Mouse (Mus musculus) lung, embryonic 14.5 days (tissue): ENCODE data around the gene Atpaf2. TPM values are rescaled to one million over a fixed set of nuclear protein-coding genes. Genes with fewer than 3 reads are reported as not detected.

Source experiments
- ATAC-seq: fragments of 200-750 bp; cut with Nextera tagmentation; 2 replicates; pipeline ENCODE4 v1.8.0; 2017; ENCODE audit warnings: mild to moderate bottlenecking, moderate TSS enrichment, moderate library complexity; ENCODE audit not compliant: insufficient read depth
- DNase-seq: peaks from one replicate; pipeline ENCODE4 v3.0.0-alpha.2; 2015
- H3K27ac ChIP-seq: fragments of 300-500 bp; sonication (generic); 2 replicates; pipeline ENCODE4 v1.5.1; 2014; ENCODE audit warnings: low read depth, mild to moderate bottlenecking, moderate library complexity
- H3K27me3 ChIP-seq: fragments of 300-500 bp; sonication (generic); 2 replicates; pipeline ENCODE4 v1.6.1; 2014; ENCODE audit warnings: low read length, control low read depth; ENCODE audit not compliant: insufficient read depth
- H3K36me3 ChIP-seq: fragments of 300-500 bp; sonication (generic); 2 replicates; pipeline ENCODE4 v1.6.1; 2014; ENCODE audit warnings: control low read depth; ENCODE audit not compliant: insufficient read depth
- H3K4me1 ChIP-seq: fragments of 300-500 bp; sonication (generic); 2 replicates; pipeline ENCODE4 v1.6.1; 2014; ENCODE audit warnings: antibody characterized with exemption, control low read depth; ENCODE audit not compliant: insufficient read depth
- H3K4me2 ChIP-seq: fragments of 300-500 bp; sonication (generic); 2 replicates; pipeline ENCODE4 v1.6.1; 2014; ENCODE audit warnings: mild to moderate bottlenecking
- H3K4me3 ChIP-seq: fragments of 300-500 bp; sonication (generic); 2 replicates; pipeline ENCODE4 v1.5.1; 2014; ENCODE audit warnings: low read depth, low read length
- H3K9ac ChIP-seq: fragments of 300-500 bp; sonication (generic); 2 replicates; pipeline ENCODE4 v1.6.1; 2014
- H3K9me3 ChIP-seq: fragments of 300-500 bp; sonication (generic); 2 replicates; pipeline ENCODE4 v1.6.1; 2016; ENCODE audit warnings: low read depth, low read length, control low read depth
- CTCF ChIP-seq: IDR thresholded peaks from 2 replicates; pipeline ENCODE4 v1.5.1; 2016; ENCODE audit warnings: antibody characterized with exemption, low read depth
- WGBS: fragments of 180-500 bp; shearing (Covaris S2); extraction: QIAGEN DNeasy Blood & Tissue Kit; methylation state at CpG from one replicate; pipeline ENCODE4 v1.1.7; 2014; 5-methylcytosine and 5-hydroxymethylcytosine counted together
- polyA plus RNA-seq: library from polyadenylated mRNA; unstranded; fragments of >200 nt; fragmentation: Nextera tagmentation; extraction: Ambion mirVana; gene quantifications from 2 replicates; pipeline ENCODE4 v1.2.1, GENCODE M21; 2014

The Atpaf2 gene
- polyA plus RNA-seq, 1 experiment from 2014 or later = 50.1 TPM

GRCm38 (mm10) chr11:60359936-60360335, 58.3 kb downstream of the Atpaf2 start:
- 58% methylated on average over 1 of the region's 1 CpGs for WGBS
- no peak overlapping the region for H3K4me2 ChIP-seq
- no peaks in the 10 kb centered on the region for H3K36me3 ChIP-seq
- H3K9me3 ChIP-seq = no peaks in the 10 kb centered on the region
- no peaks in the 10 kb centered on the region for H3K27me3 ChIP-seq
- H3K27ac ChIP-seq = no peak overlapping the region
- DNase-seq (no peak), ATAC-seq (no peak)
- no peak overlapping the region for H3K4me3 ChIP-seq
- no peaks in the 10 kb centered on the region for H3K4me1 ChIP-seq
- no peak overlapping the region for H3K9ac ChIP-seq
- no peak for TF ChIP-seq CTCF

GRCm38 (mm10) chr11:60359138-60359537, 59.1 kb downstream of the Atpaf2 start:
- H3K36me3 ChIP-seq = no peaks in the 10 kb centered on the region
- H3K9ac ChIP-seq = no peak overlapping the region
- no peaks in the 10 kb centered on the region for H3K27me3 ChIP-seq
- ATAC-seq (no peak), DNase-seq (no peak)
- H3K4me2 ChIP-seq = no peak overlapping the region
- H3K4me1 ChIP-seq = no peaks in the 10 kb centered on the region
- H3K27ac ChIP-seq = no peak overlapping the region
- H3K4me3 ChIP-seq = no peak overlapping the region
- no peak for TF ChIP-seq CTCF
- H3K9me3 ChIP-seq = no peaks in the 10 kb centered on the region
- WGBS = 55% methylated on average over 5 of the region's 5 CpGs

GRCm38 (mm10) chr11:60358548-60358947, 59.7 kb downstream of the Atpaf2 start:
- DNase-seq (peak; percentile 37), ATAC-seq (no peak)
- H3K27ac ChIP-seq = no peak overlapping the region
- H3K27me3 ChIP-seq = no peaks in the 10 kb centered on the region
- no peak overlapping the region for H3K4me3 ChIP-seq
- 37% methylated on average over 7 of the region's 7 CpGs for WGBS
- no peaks in the 10 kb centered on the region for H3K36me3 ChIP-seq
- H3K9me3 ChIP-seq = no peaks in the 10 kb centered on the region
- H3K9ac ChIP-seq = no peak overlapping the region
- H3K4me1 ChIP-seq = no peaks in the 10 kb centered on the region
- no peak overlapping the region for H3K4me2 ChIP-seq
- TF ChIP-seq CTCF = no peak

GRCm38 (mm10) chr11:60357116-60357515, 61.1 kb downstream of the Atpaf2 start:
- no peak overlapping the region for H3K9ac ChIP-seq
- no peak overlapping the region for H3K27ac ChIP-seq
- H3K36me3 ChIP-seq = no peaks in the 10 kb centered on the region
- H3K4me3 ChIP-seq = no peak overlapping the region
- H3K4me2 ChIP-seq = no peak overlapping the region
- WGBS = 38% methylated on average over 1 of the region's 1 CpGs
- DNase-seq (no peak), ATAC-seq (no peak)
- no peak for TF ChIP-seq CTCF
- H3K4me1 ChIP-seq = no peaks in the 10 kb centered on the region
- no peaks in the 10 kb centered on the region for H3K9me3 ChIP-seq
- H3K27me3 ChIP-seq = no peaks in the 10 kb centered on the region

GRCm38 (mm10) chr11:60355952-60356351, 62.3 kb downstream of the Atpaf2 start:
- DNase-seq (no peak), ATAC-seq (no peak)
- H3K4me1 ChIP-seq = peaks cover 8% of the 10 kb centered on the region
- no peak overlapping the region for H3K27ac ChIP-seq
- WGBS = 83% methylated on average over 2 of the region's 2 CpGs
- no peaks in the 10 kb centered on the region for H3K36me3 ChIP-seq
- H3K27me3 ChIP-seq = no peaks in the 10 kb centered on the region
- H3K4me3 ChIP-seq = no peak overlapping the region
- no peak for TF ChIP-seq CTCF
- no peaks in the 10 kb centered on the region for H3K9me3 ChIP-seq
- H3K4me2 ChIP-seq = no peak overlapping the region
- no peak overlapping the region for H3K9ac ChIP-seq

GRCm38 (mm10) chr11:60352559-60353411, 65.5 kb downstream of the Atpaf2 start, which contains the start of the genes Tom1l2 and Drc3:
Tom1l2 (minus strand) TSS chr11:60352905.
Drc3 (plus strand) TSS chr11:60353329.
- H3K4me2 ChIP-seq = peak within 1 kb of the TSS; percentile 76
- WGBS = under 1% methylated on average over 54 of the region's 57 CpGs
- H3K4me3 ChIP-seq = peak within 1 kb of the TSS; percentile 64
- ATAC-seq (peak; percentile 100), DNase-seq (peak; percentile 100)
- TF ChIP-seq CTCF = no peak
- H3K36me3 ChIP-seq = no peaks in the 10 kb centered on the region
- no peaks in the 10 kb centered on the region for H3K9me3 ChIP-seq
- H3K27ac ChIP-seq = peak within 1 kb of the TSS; percentile 51; the same call in 1 of the 2 replicates
- H3K9ac ChIP-seq = peak within 1 kb of the TSS; percentile 68
- H3K4me1 ChIP-seq = peaks cover 8% of the 10 kb centered on the region
- H3K27me3 ChIP-seq = no peaks in the 10 kb centered on the region

- WGBS = 9% methylated on average over 11 of the region's 11 CpGs
Observed at GRCm38 (mm10) chr11:60351925-60352371, 66.3 kb downstream of the Atpaf2 start.

More at GRCm38 (mm10) chr11:60351925-60352371, 66.3 kb downstream of the Atpaf2 start:
- 0 out of 2 replicates have a peak overlapping the region, but pooled peaks have one; percentile 51 for H3K27ac ChIP-seq
- H3K4me3 ChIP-seq = peak overlapping the region; percentile 64
- H3K4me1 ChIP-seq = peaks cover 8% of the 10 kb centered on the region
- H3K9me3 ChIP-seq = no peaks in the 10 kb centered on the region
- peak overlapping the region; percentile 76 for H3K4me2 ChIP-seq
- no peaks in the 10 kb centered on the region for H3K27me3 ChIP-seq
- ATAC-seq (no peak), DNase-seq (peak; percentile 29)
- TF ChIP-seq CTCF = no peak
- H3K9ac ChIP-seq = peak overlapping the region; percentile 68
- H3K36me3 ChIP-seq = no peaks in the 10 kb centered on the region
